Mouse (Mus musculus) liver, postnatal 0 days (tissue): ENCODE measurements at regions not wholly inside any gene's neighbourhood (a gene's known extent, or its start where the extent isn't known, plus 50 kb on each side); places are given as distances from the start of the nearest gene placed in this dataset.

Experiments used
- CTCF ChIP-seq: sonication (generic); IDR thresholded peaks from 2 replicates; pipeline ENCODE4 v1.5.1; 2016; ENCODE audit warnings: antibody characterized with exemption, low read depth
- EP300 ChIP-seq: IDR thresholded peaks from 2 replicates; pipeline ENCODE4 v1.6.1; 2016; ENCODE audit warnings: antibody characterized with exemption, low read depth, mild to moderate bottlenecking

GRCm38 (mm10) chr3:78866083-78866726 is 420.1 kb downstream of the Rapgef2 start:
- TF ChIP-seq CTCF, result no peak
- TF ChIP-seq EP300, result no peak
